Mouse (Mus musculus): ENCODE results near the gene Thbs3.

Thbs3 gene

DNA sequence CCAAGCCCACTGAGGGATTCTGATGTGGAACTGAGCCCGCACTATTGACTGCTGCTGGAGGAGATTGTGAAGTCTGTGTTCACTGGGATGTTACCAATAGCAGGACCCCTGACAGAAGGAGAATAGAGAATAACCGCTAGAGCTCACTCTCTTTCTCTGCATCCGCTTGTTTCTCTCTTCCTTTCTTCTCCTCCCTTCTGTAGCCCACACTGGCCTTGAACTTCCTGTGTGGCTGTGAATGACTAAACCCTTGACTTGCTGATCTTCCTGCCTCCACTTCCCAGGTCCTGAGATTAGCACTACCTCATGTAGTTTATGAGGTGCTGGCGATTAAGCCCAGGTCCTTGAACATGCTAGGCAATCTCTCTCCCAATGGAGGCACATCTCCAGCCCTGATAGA lies 32.5 kb downstream of the Thbs3 start:
- DNase-seq (ENCODE audit: extremely low read depth, insufficient read length, low spot score): no peak

DNA sequence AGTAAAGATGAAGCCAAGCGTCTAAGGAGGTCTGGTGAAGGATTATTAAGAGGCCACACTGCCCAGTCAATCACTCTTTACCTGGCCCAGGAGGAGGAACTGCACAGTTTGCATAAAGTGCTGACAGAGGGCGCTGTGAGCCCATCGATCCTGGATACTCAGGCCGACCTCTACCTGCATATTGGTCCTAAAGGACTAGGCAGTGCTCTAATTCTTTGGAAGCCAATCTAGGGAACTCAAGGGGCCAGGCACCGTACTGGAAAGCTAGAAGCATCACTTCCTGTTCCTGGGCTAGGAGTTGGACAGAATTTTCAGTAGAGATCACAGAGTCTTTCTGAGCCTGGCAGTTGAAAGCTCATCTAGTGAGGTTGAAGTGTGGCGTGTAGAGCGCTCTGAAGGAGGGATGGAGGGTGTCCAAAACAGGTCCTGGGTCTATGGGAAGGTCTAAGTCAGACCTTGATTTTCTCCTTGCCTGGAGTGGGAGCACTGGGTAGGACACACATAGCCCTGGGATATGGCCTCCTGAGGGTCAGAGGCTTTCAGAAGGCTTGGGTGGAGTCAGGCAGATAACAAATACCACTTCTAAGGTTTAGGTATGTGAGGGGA lies 35.6 kb downstream of the Thbs3 start:
- no peak for DNase-seq (ENCODE audit: extremely low read depth, insufficient read length, low spot score)

DNA sequence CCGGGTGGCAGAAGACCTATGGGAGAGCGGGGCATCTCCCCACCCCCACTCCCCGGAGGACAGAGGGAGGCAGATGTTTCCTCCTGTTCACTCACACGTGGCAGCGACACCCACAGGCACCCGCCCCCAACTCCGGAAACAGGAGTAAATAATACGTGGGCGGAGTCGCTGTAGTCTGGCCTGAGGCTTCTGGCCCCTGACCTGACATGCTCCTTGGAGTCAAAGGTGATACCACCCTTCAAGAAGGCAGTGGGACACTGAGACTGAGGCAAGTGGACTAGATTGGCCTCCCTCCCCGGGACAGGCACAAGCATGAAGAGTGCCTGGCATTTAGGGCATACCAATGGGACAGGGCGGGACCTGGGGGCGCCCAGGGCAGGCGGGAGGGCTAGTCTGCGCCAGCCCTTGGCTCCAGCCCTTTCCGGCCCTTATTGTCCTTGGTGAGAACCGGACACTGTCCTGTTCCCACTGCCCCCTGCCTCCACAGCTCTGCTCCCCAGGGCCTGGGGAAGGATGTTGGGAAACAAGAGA lies 36.5 kb downstream of the Thbs3 start:
- DNase-seq (ENCODE audit: extremely low read depth, insufficient read length, low spot score): no peak

DNA sequence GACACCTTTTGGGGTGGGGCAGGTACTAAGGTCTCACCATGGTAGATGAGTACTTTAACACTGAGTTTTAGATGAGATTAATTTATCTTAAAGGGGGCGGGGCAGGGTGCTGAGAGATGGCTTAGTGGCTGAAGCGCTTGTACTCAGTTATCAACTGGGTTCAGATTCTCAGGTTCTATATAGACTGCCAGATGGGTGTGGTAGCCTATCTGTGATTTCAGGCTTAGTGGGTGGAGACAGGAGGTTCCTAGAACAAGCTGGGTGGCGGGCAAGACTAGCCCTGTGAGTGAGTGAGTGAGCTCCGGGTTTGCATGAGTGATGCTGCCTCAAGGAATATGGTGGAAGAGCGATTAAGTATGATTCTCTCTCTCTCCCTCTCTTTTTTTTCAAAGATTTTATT lies 40.0 kb downstream of the Thbs3 start:
- DNase-seq (ENCODE audit: extremely low read depth, insufficient read length, low spot score): no peak

DNA sequence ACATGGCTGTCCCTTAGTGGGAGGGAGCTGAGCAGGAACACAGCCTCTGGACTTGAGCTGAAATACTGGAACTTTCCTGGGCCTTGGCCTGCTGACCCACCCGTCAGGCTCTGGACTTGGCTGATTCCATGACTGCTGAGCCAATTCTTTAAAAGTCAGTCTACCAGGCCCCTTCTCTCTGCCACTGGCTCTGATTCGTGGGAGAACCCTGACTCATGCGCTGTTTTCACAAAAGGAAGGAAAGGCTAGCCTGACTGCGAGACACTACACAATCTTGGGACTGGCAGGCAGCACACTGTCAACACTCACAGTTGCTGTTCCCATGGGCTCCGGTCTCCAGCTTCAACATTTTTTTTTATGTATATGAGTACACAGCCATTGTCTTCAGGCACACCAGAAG lies 41.2 kb downstream of the Thbs3 start:
- DNase-seq (ENCODE audit: extremely low read depth, insufficient read length, low spot score): no peak

DNA sequence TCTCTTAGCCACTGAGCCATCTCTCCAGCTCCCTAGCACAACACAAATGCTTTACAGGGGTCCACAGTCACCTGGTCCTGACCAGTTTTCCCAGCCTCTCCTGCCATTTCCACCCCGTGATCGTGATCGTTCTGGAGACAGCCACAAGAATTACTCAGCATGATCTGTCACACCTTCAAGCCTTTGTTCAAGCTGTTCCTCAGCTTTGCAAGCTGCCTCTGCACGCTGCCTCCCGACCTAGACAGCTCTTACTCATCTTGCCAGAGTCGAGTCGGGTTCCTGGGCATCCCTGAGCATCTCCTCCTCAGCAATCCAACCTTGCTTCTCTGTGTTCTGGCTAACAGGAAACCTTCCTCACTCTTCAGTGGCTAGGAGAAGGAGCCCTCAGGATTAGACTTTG lies 44.1 kb downstream of the Thbs3 start, which contains the start of gene Dpm3:
Gene Dpm3 (plus strand): TSS at position 283 of the 400 bp plus-strand sequence.
- DNase-seq (ENCODE audit: extremely low read depth, insufficient read length, low spot score): no peak

DNA sequence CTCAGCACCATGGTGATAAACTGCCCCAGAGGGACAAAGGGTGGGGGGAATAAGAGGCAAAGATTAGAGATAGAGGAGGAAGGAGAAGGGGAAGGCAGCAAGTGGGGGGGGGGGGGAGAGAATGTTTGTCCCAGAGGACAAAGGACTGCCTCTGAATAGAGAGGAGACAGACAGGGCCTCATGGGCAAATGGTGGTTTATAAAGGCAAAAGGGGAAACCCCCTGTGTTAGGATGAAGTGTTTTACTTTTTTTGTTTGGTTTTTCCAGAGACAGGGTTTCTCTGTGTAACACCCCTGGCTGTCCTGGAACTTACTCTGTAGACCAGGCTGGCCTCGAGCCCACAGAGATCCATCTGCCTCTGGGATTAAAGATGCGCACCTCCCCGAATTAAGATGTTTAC lies 45.2 kb downstream of the Thbs3 start:
- no peak for DNase-seq (ENCODE audit: extremely low read depth, insufficient read length, low spot score)

DNA sequence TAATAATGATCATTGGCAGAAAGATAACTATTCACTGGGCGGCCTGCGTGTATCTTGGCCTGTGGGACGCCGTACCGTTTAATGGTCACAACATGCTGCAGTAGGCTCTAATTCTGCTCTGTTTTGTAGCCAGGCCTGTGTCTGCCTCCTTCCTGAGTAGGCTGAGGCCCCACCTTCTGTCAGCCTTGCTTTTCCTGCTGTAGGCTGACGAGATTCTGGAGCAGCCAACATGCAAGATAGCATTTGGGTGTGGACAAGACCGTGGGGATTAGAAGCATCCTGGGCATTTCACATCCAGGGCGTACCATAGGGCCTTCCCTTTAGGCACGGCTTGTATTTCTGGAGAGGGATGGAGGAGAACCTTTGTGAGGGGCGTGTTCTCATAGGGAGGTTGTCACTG lies 47.4 kb downstream of the Thbs3 start:
- no peak for DNase-seq (ENCODE audit: extremely low read depth, insufficient read length, low spot score)

DNA sequence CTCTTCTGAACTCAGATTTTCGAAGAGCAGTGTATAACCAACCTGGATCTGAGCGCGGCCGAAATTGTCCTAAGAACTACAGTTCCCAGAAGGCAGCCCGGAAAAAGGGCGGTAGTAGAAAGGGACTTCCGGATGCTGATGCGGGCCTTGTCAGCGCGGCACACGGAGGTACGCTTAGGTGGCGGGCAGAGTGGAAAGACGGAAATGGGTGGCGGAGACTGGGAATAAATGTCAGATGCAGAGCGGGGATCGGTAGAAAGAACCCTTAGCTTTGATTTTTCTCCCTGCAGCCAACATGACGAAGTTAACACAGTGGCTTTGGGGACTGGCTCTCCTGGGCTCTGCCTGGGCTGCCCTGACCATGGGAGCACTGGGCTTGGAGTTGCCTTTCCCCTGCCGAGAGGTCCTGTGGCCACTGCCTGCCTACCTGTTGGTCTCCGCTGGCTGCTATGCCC lies 51.5 kb downstream of the Thbs3 start:
- peak; percentile 72 for DNase-seq (ENCODE audit: extremely low read depth, insufficient read length, low spot score)

DNA sequence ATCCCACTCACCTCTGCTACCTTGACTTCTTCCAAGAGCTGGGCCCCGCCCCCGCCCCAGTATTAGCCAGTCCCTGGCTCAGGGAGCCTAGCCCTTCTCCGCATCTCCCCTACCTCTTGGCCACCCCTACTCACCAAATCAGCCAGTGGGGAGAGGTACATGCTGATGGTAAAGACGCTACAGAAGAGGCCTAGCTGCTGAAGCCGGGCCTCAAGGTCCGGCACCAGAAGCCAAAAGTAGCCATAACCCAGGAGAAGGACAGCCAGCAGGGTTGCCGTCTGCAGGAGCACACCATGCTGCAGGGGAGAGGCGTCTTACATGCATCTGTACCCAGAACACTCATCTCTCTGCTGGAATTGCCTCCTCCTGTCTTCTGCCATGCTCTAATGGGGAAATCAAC lies 53.9 kb downstream of the Thbs3 start:
- no peak for DNase-seq (ENCODE audit: extremely low read depth, insufficient read length, low spot score)

DNA sequence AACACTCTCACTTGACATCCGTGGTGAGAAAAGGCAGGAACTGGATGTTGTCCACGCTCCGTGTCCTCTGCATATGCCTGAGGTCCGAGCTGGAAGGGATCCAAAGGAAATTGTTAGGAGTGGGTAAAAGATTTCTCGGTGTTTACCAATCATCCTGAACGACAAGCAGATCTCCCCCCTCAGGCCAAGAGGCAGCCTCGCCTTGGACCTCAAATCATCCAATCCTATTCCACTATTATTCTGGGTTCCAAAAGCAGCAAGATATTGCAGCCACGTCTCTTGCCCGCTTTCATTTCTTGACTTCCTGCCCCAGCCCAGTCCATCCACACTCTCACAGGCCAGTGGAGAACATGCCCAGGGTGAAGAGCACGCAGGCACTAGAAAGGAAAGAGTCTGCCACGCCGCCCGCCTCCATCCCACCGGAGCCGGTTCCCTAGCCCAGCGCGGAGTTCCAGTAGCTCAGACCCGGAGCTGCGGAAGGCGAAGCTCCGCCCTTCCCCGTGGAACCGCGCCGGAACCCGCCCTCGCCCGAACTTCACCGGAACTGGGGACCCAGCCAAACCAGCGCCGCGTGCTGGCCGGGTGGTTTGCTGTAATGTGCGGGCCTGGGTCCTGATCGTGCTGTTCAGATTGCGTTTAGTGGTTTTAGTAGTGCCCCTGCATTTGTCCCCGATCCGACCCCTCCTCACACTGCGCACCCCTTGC lies 55.2 kb downstream of the Thbs3 start, which contains the start of gene Slc50a1:
Gene Slc50a1 (minus strand): TSS at position 520 of the 705 bp plus-strand sequence.
- DNase-seq (ENCODE audit: extremely low read depth, insufficient read length, low spot score): peak; percentile 89

DNA sequence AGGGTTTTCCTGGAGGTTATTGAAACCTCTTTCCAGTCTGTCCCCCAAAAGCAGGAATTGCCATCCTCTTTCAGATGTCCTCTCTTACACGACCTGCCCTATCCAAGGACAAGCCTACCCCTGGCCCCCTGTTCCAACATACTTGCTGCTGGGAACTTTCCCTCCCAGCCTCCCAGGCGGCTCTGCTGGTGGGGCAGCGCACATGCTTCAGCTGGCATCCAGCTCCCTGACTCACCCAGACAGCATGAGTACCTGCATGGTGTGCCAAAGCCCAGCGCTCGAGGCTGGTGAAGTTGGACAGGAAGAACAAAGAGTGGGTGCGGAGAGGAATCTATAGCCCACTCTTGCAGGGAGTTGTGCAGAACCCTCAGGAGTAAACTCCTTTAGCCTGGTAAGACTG lies 55.9 kb downstream of the Thbs3 start:
- DNase-seq (ENCODE audit: extremely low read depth, insufficient read length, low spot score): peak; percentile 90

DNA sequence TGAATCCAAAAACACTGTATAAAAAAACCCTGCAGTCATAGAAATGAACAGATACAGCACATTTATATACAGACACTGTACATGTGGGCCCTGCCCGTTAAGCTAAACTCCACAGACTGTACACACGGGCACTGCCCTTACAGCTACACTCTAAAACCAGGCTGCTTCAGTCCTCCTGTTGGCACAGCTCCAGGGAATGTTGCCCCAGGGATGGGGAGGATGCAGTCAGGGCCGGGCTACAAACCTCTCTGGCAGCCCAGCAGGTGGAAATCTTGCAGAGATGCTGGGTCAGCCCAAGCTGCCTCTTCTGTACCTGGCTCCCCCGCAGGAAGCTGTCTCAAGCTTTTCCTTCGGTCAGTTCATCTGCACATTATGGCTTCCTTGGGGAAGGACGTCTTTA lies 56.8 kb downstream of the Thbs3 start:
- peak; percentile 47 for DNase-seq (ENCODE audit: extremely low read depth, insufficient read length, low spot score)

DNA sequence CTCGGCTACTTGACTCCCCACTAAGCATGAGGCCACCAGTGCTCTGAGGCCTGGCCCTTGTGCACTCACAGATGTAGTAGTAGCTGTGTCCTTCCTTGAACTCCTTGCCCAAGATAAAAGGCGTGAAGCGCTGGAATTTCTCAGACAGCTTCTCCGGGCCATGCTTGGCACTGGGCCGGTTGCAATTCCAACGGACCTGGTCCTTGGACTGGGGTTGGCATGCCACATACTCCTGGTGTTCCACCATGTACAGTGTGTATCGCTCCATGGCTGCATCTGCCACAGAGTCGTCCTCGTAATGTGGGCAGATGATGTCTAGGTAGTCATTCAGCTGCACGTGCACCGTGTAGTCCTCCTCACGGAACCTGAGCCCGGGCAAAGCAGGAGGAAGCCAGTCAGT lies 61.1 kb downstream of the Thbs3 start:
- no peak for DNase-seq (ENCODE audit: extremely low read depth, insufficient read length, low spot score)
